Mouse (Mus musculus) frontal cortex, postnatal 10 days (tissue): Measurements from ENCODE around the gene Dnah12.
"Not testable (repeated sequence)": the region's sequence is repeated elsewhere in the genome, so short reads cannot be mapped to it uniquely, and the experiment has no call there.

Source experiments
- DNase-seq, 2 experiments: peaks; one replicate each; pipeline ENCODE4 v3.0.0; 2022; ENCODE audit warnings: low spot score in 2 of 2, mixed read lengths in 1 of 2

Gene Dnah12

GRCm38 (mm10) chr14:26719696-26720095 lies 26.6 kb downstream of the Dnah12 start:
- not testable (repeated sequence) for DNase-seq

GRCm38 (mm10) chr14:26724898-26725297 lies 31.8 kb downstream of the Dnah12 start:
- no peak for DNase-seq

GRCm38 (mm10) chr14:26758566-26758965 lies 65.5 kb downstream of the Dnah12 start:
- no peak for DNase-seq

- no peak for DNase-seq
Observed at GRCm38 (mm10) chr14:26764827-26765226, 71.8 kb downstream of the Dnah12 start.

- DNase-seq, result no peak
Observed at GRCm38 (mm10) chr14:26768195-26768594, 75.1 kb downstream of the Dnah12 start.

GRCm38 (mm10) chr14:26773536-26773935 lies 80.5 kb downstream of the Dnah12 start:
- DNase-seq, result no peak

- no peak for DNase-seq
Observed at GRCm38 (mm10) chr14:26783731-26784130, 90.7 kb downstream of the Dnah12 start.

GRCm38 (mm10) chr14:26785695-26786094 lies 92.6 kb downstream of the Dnah12 start:
- DNase-seq, result no peak

- DNase-seq, result no peak
Observed at GRCm38 (mm10) chr14:26794431-26794830, 101.4 kb downstream of the Dnah12 start.

GRCm38 (mm10) chr14:26798330-26798729 lies 105.3 kb downstream of the Dnah12 start:
- no peak for DNase-seq

GRCm38 (mm10) chr14:26799286-26799685 lies 106.2 kb downstream of the Dnah12 start:
- DNase-seq, result no peak

GRCm38 (mm10) chr14:26805500-26805899 lies 112.4 kb downstream of the Dnah12 start:
- DNase-seq, result no peak

- DNase-seq, result no peak
Observed at GRCm38 (mm10) chr14:26812734-26813133, 119.7 kb downstream of the Dnah12 start.

GRCm38 (mm10) chr14:26813871-26814270 lies 120.8 kb downstream of the Dnah12 start:
- DNase-seq, result no peak

GRCm38 (mm10) chr14:26814908-26815307 lies 121.8 kb downstream of the Dnah12 start:
- no peak for DNase-seq

GRCm38 (mm10) chr14:26816785-26817184 lies 123.7 kb downstream of the Dnah12 start:
- no peak for DNase-seq

- no peak for DNase-seq
Observed at GRCm38 (mm10) chr14:26826020-26826419, 132.9 kb downstream of the Dnah12 start.

GRCm38 (mm10) chr14:26853053-26853452 lies 160.0 kb downstream of the Dnah12 start:
- no peak for DNase-seq

GRCm38 (mm10) chr14:26854066-26854465 lies 161.0 kb downstream of the Dnah12 start:
- no peak for DNase-seq

GRCm38 (mm10) chr14:26858364-26858763 lies 165.3 kb downstream of the Dnah12 start:
- no peak for DNase-seq

GRCm38 (mm10) chr14:26859024-26859423 lies 165.9 kb downstream of the Dnah12 start:
- no peak for DNase-seq

- no peak for DNase-seq
Observed at GRCm38 (mm10) chr14:26867356-26867755, 174.3 kb downstream of the Dnah12 start.

GRCm38 (mm10) chr14:26868299-26868698 lies 175.2 kb downstream of the Dnah12 start:
- DNase-seq, result no peak

- DNase-seq, result no peak
Observed at GRCm38 (mm10) chr14:26878756-26879155, 185.7 kb downstream of the Dnah12 start.

- DNase-seq, result no peak
Observed at GRCm38 (mm10) chr14:26879976-26880375, 186.9 kb downstream of the Dnah12 start.
